Comparison of ENCODE assay signal across 22 mouse cellular contexts in genomic region chr11:71039526-71040298, GRCm38 (mm10). TPM values are rescaled to one million over a fixed set of nuclear protein-coding genes. Genes with fewer than 3 reads are reported as not detected.
A peak's percentile ranks its signal among the peaks of the same experiment; 100 is the strongest.
DNase-seq lines count a peak whose midpoint lies in the region.
"Had no signal": no experiment of that assay in that cellular context is flagged by ENCODE, and none has a peak within 500 bp of the region (broad histone marks: within the 10 kb centered on the region; RNA-seq: fewer than 3 reads in every experiment).

No protein-coding gene starts in this region.

- peak; percentile 22 for DNase-seq in adrenal gland, postnatal 14 days
- no peak for DNase-seq in adrenal gland, postnatal 4 days (ENCODE audit: low spot score in 2 of 2)
- peak; percentile 38 for DNase-seq in heart, embryonic 10.5 days (ENCODE audit: low spot score)
- no peak for DNase-seq in heart, adult 11 months
- DNase-seq in NIH3T3 (ENCODE audit: low read depth) = peak; percentile 30
- DNase-seq in natural killer cell, adult 2 months (ENCODE audit: low spot score in 2 of 2) = no peak
- DNase-seq: adrenal gland, postnatal 10 days; B cell, adult 2 months; cerebellum, adult 11 months; cerebellum, adult 18-20 months; cerebellum, adult 8-10 months; cerebellum, adult 9-11 months; cerebellum, postnatal 14 days; cerebellum, postnatal 36 days; embryo, embryonic 11 days had no signal

- no peaks in the 10 kb centered on the region for H3K9me3 ChIP-seq in heart, embryonic 10.5 days
- H3K9me3 ChIP-seq: embryonic facial prominence, embryonic 13.5 days; embryonic facial prominence, embryonic 15.5 days; forebrain, embryonic 12.5 days; G1E had no signal

- no peak overlapping the region for H3K27ac ChIP-seq in heart, embryonic 10.5 days
- H3K27ac ChIP-seq: embryonic facial prominence, embryonic 13.5 days; embryonic facial prominence, embryonic 15.5 days; forebrain, embryonic 10.5 days; forebrain, embryonic 12.5 days had no signal

- H3K4me3 ChIP-seq in heart, embryonic 10.5 days = no peak overlapping the region
- H3K4me3 ChIP-seq: embryonic facial prominence, embryonic 13.5 days; embryonic facial prominence, embryonic 15.5 days; erythroblast, embryonic 14.5 days; forebrain, embryonic 10.5 days; forebrain, embryonic 12.5 days had no signal

- no peaks in the 10 kb centered on the region for H3K36me3 ChIP-seq in heart, embryonic 10.5 days
- H3K36me3 ChIP-seq: embryonic facial prominence, embryonic 13.5 days; embryonic facial prominence, embryonic 15.5 days; forebrain, embryonic 10.5 days; forebrain, embryonic 12.5 days; G1E had no signal

- WGBS in heart, embryonic 10.5 days = 96% methylated on average over 5 of the region's 5 CpGs

- no peaks in the 10 kb centered on the region for H3K4me1 ChIP-seq in heart, embryonic 10.5 days
- H3K4me1 ChIP-seq: embryonic facial prominence, embryonic 13.5 days; embryonic facial prominence, embryonic 15.5 days; forebrain, embryonic 10.5 days; forebrain, embryonic 12.5 days had no signal

- no peaks in the 10 kb centered on the region for H3K27me3 ChIP-seq in heart, embryonic 10.5 days (ENCODE audit: insufficient read depth, poor library complexity, severe bottlenecking)
- H3K27me3 ChIP-seq: CH12.LX; embryonic facial prominence, embryonic 13.5 days; embryonic facial prominence, embryonic 15.5 days; forebrain, embryonic 12.5 days had no signal

RNA-seq across cellular contexts. Expression of gene 6330403K07Rik, which starts 6.4 kb away (rescaled TPM):
- total RNA-seq in adrenal gland, postnatal 14 days (2021) = 9.3 and 10.1 TPM in 2 replicates
- 10 to 100 TPM; 24.6 to 28.5 TPM for total RNA-seq in adrenal gland, postnatal 4 days (2021)
- polyA plus RNA-seq in heart, embryonic 10.5 days (2016; fragmentation: Nextera tagmentation; extraction: Ambion mirVana) = 30.8 and 73.4 TPM in 2 replicates
- total RNA-seq: CH12.LX had no signal
- polyA plus RNA-seq: G1E had no signal

RNA-seq across cellular contexts. Expression of gene Derl2, which starts 20.1 kb away (rescaled TPM):
- 56.0 and 60.2 TPM in 2 replicates for total RNA-seq in adrenal gland, postnatal 14 days (2021)
- total RNA-seq in adrenal gland, postnatal 4 days (2021) = 10 to 100 TPM; 43.2 to 44.1 TPM
- 35.1 and 41.1 TPM in 2 replicates for polyA plus RNA-seq in heart, embryonic 10.5 days (2016; fragmentation: Nextera tagmentation; extraction: Ambion mirVana)

RNA-seq across cellular contexts. Expression of gene Mis12, which starts 20.3 kb away (rescaled TPM):
- total RNA-seq in adrenal gland, postnatal 14 days (2021) = 23.2 and 24.4 TPM in 2 replicates
- 10 to 100 TPM; 17.9 to 22.7 TPM for total RNA-seq in adrenal gland, postnatal 4 days (2021)
- 32.9 and 45.5 TPM in 2 replicates for polyA plus RNA-seq in heart, embryonic 10.5 days (2016; fragmentation: Nextera tagmentation; extraction: Ambion mirVana)

RNA-seq across cellular contexts. Expression of gene Dhx33, which starts 35.5 kb away (rescaled TPM):
- total RNA-seq in adrenal gland, postnatal 14 days (2021) = 28.3 and 29.5 TPM in 2 replicates
- total RNA-seq in adrenal gland, postnatal 4 days (2021) = 10 to 100 TPM; 32.4 to 32.6 TPM
- polyA plus RNA-seq in heart, embryonic 10.5 days (2016; fragmentation: Nextera tagmentation; extraction: Ambion mirVana) = 21.0 and 23.3 TPM in 2 replicates

RNA-seq across cellular contexts. Expression of gene C1qbp, which starts 56.9 kb away (rescaled TPM):
- total RNA-seq in adrenal gland, postnatal 14 days (2021) = 234 and 249 TPM in 2 replicates
- total RNA-seq in adrenal gland, postnatal 4 days (2021) = 100 to 1,000 TPM; 231 to 239 TPM
- 359 and 388 TPM in 2 replicates for polyA plus RNA-seq in heart, embryonic 10.5 days (2016; fragmentation: Nextera tagmentation; extraction: Ambion mirVana)

Comparison
In these comparisons a context has a peak if more than half of its experiments do, and no peak if none do; other contexts are left out.
1. DNase-seq: peak in adrenal gland, postnatal 14 days (single experiment), heart, embryonic 10.5 days (single experiment) and NIH3T3 (single experiment); none in adrenal gland, postnatal 4 days (0 of 2), heart, adult 11 months (single experiment) and natural killer cell, adult 2 months (0 of 2).